Mouse (Mus musculus): ENCODE data around the gene Gm13287. TPM values are rescaled to one million over a fixed set of nuclear protein-coding genes. Genes with fewer than 3 reads are reported as not detected.
"Not testable (repeated sequence)": the region's sequence is repeated elsewhere in the genome, so short reads cannot be mapped to it uniquely, and the experiment has no call there.

The Gm13287 gene
- polyA plus RNA-seq, 1 experiment from 2014 or later, result not detected

DNA sequence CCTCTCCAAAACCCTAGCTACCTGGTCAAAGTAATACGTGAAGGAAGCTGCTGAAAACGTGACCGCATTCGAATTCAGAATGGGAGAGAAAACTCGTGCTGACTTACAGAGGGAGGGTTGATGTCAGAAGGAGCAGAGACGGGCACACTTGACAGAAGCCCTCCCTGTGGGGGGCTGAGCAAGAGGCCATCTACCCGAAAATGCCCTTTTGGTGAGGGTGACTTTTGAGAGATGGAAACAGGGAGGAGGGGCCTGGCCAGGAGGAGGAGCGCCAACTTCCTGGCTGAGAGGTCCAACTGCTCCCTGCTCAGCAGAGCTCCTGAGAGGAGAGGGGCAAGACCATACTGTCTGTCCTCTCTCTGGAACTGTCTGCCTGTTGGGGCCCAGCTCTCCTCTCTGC lies 2.2 kb downstream of the Gm13287 start, which contains the start of gene Gm13288:
Gene Gm13288, plus strand, starts transcription at position 301 of the 400 bp plus-strand sequence.
- H3K27me3 ChIP-seq; H3K9ac ChIP-seq; H3K4me1 ChIP-seq; H3K9me3 ChIP-seq (replicated peaks); H3K27ac ChIP-seq (replicated peaks); ATAC-seq (ENCODE audit: insufficient number of reproducible peaks, low FRiP score, low TSS enrichment, low read depth); H3K36me3 ChIP-seq: not testable (repeated sequence)
- Histone ChIP-seq H3K4me2 (replicated peaks) (0 out of 2 replicates have a peak within 1 kb of the TSS, but pooled peaks have one; percentile 27), H3K4me3 (replicated peaks) (peak within 1 kb of the TSS; percentile 28)
- no CpG with 5 or more reads among the region's 8 CpGs for WGBS

DNA sequence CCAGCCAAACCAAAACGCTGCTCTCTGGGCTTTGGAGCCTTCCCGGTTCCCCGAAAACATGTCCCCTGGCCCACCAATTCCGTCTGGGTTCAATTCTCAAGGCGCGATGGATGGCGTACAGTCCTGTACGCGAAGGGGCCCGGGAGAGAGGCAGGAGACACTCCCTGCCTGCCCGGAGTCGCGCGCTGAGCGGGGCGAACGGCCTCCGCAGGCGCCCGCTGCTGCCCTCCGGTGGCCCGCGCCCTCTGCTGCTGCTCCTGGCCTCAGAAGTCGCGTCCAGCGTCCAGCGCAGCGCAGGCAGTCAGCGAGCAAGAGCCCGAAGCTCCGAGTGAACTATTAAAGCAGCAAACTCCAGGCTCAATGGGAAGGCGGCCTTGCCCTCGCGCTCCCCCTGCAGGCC lies 2.7 kb downstream of the Gm13287 start:
- not testable (repeated sequence) for H3K27me3 ChIP-seq; H3K36me3 ChIP-seq; H3K9me3 ChIP-seq (replicated peaks); H3K4me1 ChIP-seq; ATAC-seq (ENCODE audit: insufficient number of reproducible peaks, low FRiP score, low TSS enrichment, low read depth); H3K9ac ChIP-seq; H3K27ac ChIP-seq (replicated peaks)
- 0 out of 2 replicates have a peak overlapping the region, but pooled peaks have one; percentile 27 for H3K4me2 ChIP-seq (replicated peaks)
- no CpG with 5 or more reads among the region's 34 CpGs for WGBS
- peak overlapping the region; percentile 28 for H3K4me3 ChIP-seq (replicated peaks)

DNA sequence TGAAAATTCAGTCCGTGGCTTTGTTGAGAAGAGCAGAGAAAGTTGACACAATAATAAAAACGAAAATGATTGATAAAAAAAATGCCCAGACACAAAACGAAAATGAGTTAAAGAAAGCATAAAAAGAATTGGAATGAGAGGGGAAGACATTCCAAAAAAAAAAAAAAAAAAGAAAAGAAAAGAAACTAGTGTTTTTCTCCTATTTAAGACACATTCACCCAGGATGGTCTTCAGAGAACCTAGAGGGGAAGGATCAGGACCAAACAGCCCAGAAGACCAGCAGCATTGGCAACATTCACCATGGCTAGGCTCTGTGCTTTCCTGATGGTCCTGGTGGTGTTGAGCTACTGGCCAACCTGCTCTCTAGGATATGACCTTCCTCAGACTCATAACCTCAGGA lies 12.9 kb downstream of the Gm13287 start, which contains the start of gene Ifna7:
Gene Ifna7, plus strand, starts transcription at position 301 of the 400 bp plus-strand sequence.
- no peak within 1 kb of the TSS for H3K4me3 ChIP-seq (replicated peaks)
- no peaks in the 10 kb centered on the region for H3K36me3 ChIP-seq
- H3K4me2 ChIP-seq (replicated peaks), result no peak within 1 kb of the TSS
- no peaks in the 10 kb centered on the region for H3K4me1 ChIP-seq
- ATAC-seq (ENCODE audit: insufficient number of reproducible peaks, low FRiP score, low TSS enrichment, low read depth), result no peak
- WGBS, result 46% methylated on average over 3 of the region's 3 CpGs
- no peak within 1 kb of the TSS for H3K9ac ChIP-seq
- H3K27ac ChIP-seq (replicated peaks), result no peak within 1 kb of the TSS
- H3K27me3 ChIP-seq, result no peaks in the 10 kb centered on the region
- H3K9me3 ChIP-seq (replicated peaks), result no peaks in the 10 kb centered on the region

DNA sequence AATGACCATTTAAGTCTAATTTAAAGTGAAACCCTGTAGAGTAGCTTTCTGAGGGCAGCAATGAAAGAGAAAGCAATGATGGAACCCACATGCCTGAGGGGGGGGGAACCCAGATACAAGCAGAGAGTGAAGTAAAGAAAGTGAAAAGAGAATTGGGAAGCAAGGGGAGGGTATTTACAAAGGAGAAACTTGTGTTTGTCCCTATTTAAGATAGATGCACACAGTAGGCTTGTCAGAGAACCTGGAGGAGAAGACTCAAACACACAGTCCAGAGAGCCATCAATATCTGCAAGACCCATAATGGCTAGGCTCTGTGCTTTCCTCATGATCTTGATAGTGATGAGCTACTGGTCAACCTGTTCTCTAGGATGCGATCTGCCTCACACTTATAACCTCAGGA lies 16.6 kb downstream of the Gm13287 start, which contains the start of gene Ifna11:
Gene Ifna11, plus strand, starts transcription at position 301 of the 400 bp plus-strand sequence.
- H3K4me1 ChIP-seq, result no peaks in the 10 kb centered on the region
- no peaks in the 10 kb centered on the region for H3K9me3 ChIP-seq (replicated peaks)
- WGBS, result 75% methylated on average over 1 of the region's 1 CpGs
- no peaks in the 10 kb centered on the region for H3K36me3 ChIP-seq
- H3K27me3 ChIP-seq, result no peaks in the 10 kb centered on the region
- H3K4me2 ChIP-seq (replicated peaks), result no peak within 1 kb of the TSS
- H3K27ac ChIP-seq (replicated peaks), result no peak within 1 kb of the TSS
- no peak within 1 kb of the TSS for H3K4me3 ChIP-seq (replicated peaks)
- no peak within 1 kb of the TSS for H3K9ac ChIP-seq
- no peak for ATAC-seq (ENCODE audit: insufficient number of reproducible peaks, low FRiP score, low TSS enrichment, low read depth)

DNA sequence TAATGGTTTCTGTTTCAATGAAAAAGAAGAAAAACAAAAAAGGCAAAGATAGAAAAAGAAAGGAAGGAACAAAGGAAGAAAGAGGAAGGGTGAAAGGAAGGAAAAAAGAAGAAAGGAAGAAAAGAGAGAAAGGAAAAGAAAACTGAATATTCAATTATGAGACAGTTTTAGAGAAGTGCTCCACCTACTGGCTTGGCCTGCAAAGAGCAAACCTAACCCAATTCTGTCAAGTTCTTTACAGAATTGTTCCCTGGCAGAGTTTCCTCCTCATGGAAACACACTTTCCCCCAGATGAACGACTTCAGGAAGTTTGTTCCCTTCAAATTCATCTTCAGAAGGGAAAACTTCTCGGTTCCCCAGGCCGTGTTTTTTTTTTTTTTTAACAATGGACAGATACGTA lies 19.9 kb downstream of the Gm13287 start:
- ATAC-seq (ENCODE audit: insufficient number of reproducible peaks, low FRiP score, low TSS enrichment, low read depth), result no peak
- Histone ChIP-seq H3K4me3 (replicated peaks) (no peak overlapping the region), H3K36me3 (no peaks in the 10 kb centered on the region), H3K4me2 (replicated peaks) (no peak overlapping the region), H3K9ac (no peak overlapping the region), H3K9me3 (replicated peaks) (no peaks in the 10 kb centered on the region), H3K27ac (replicated peaks) (no peak overlapping the region), H3K27me3 (no peaks in the 10 kb centered on the region), H3K4me1 (no peaks in the 10 kb centered on the region)
- 26% methylated on average over 4 of the region's 4 CpGs for WGBS

DNA sequence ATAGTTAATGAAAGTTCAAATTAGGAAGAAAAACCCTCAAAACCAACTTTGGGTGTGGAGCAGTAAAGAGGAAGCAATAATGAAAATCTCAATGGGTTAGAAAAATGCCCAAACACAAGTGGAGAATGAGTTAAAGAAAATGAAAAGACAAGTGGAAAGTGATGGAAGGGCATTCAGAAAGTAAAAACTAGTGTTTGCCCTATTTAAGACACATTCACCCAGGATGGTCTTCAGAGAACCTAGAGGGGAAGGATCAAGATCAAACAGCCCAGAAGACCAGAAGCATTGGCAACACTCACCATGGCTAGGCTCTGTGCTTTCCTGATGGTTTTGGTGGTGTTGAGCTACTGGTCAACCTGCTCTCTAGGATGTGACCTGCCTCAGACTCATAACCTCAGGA lies 24.1 kb downstream of the Gm13287 start, which contains the start of gene Ifna6:
Gene Ifna6, plus strand, starts transcription at position 301 of the 400 bp plus-strand sequence.
- not testable (repeated sequence) for H3K4me3 ChIP-seq (replicated peaks); H3K27ac ChIP-seq (replicated peaks); H3K9me3 ChIP-seq (replicated peaks); H3K36me3 ChIP-seq; ATAC-seq (ENCODE audit: insufficient number of reproducible peaks, low FRiP score, low TSS enrichment, low read depth); H3K4me1 ChIP-seq; H3K27me3 ChIP-seq; H3K9ac ChIP-seq; H3K4me2 ChIP-seq (replicated peaks)

DNA sequence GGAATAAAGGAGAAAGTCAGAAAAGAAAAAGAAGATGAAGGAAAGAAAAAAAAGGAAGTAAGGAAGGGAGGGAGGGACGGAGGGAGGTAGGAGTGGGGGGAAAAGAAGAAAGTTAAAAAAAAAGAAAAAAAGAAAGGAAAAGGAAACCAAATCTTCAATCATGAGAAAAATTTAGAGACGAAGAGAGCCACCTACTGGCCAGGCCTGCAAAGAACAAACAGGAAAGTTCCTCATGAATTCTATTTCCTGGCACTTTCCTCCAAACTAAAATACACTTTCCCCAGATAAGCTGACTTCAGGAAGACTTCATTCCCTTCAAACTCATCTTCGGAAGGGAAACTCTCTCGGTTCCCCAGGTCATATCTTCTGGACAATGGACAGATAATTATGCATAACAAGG lies 27.5 kb downstream of the Gm13287 start:
- Histone ChIP-seq H3K9ac (no peak overlapping the region), H3K4me3 (replicated peaks) (no peak overlapping the region), H3K27me3 (no peaks in the 10 kb centered on the region), H3K4me1 (no peaks in the 10 kb centered on the region), H3K27ac (replicated peaks) (no peak overlapping the region), H3K36me3 (no peaks in the 10 kb centered on the region), H3K9me3 (replicated peaks) (no peaks in the 10 kb centered on the region), H3K4me2 (replicated peaks) (no peak overlapping the region)
- no peak for ATAC-seq (ENCODE audit: insufficient number of reproducible peaks, low FRiP score, low TSS enrichment, low read depth)
- WGBS, result 22% methylated on average over 4 of the region's 4 CpGs

DNA sequence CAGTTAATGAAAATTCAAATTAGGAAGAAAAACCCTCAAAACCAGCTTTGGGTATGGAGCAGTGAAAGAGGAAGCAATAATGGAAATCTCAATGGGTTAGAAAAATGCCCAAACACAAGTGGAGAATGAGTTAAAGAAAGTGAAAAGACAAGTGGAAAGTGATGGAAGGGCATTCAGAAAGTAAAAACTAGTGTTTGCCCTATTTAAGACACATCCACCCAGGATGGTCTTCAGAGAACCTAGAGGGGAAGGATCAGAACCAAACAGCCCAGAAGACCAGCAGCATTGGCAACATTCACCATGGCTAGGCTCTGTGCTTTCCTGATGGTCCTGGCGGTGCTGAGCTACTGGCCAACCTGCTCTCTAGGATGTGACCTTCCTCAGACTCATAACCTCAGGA lies 32.2 kb downstream of the Gm13287 start, which contains the start of gene Ifna5:
Gene Ifna5, plus strand, starts transcription at position 301 of the 400 bp plus-strand sequence.
- not testable (repeated sequence) for H3K36me3 ChIP-seq; H3K4me3 ChIP-seq (replicated peaks); H3K9ac ChIP-seq; ATAC-seq (ENCODE audit: insufficient number of reproducible peaks, low FRiP score, low TSS enrichment, low read depth); H3K9me3 ChIP-seq (replicated peaks); H3K4me1 ChIP-seq; H3K27me3 ChIP-seq; H3K4me2 ChIP-seq (replicated peaks); H3K27ac ChIP-seq (replicated peaks)
- 81% methylated on average over 1 of the region's 1 CpGs for WGBS

DNA sequence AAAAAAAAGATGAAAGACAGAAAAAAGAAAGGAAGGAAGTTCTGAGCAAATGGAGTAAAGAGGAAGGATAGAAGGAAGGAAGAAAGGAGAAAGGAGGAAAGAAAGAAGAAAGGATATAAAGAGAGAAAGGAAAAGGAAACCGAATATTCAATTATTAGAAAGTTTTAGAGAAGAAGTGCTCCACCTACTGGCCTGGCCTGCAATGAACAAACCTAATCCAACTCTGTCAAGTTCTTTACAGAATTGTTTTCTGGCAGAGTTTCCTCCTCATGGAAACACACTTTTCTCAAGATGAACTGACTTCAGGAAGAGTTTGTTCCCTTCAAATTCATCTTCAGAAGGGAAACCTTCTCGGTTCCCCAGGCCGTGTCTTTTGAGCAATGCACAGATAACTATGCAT lies 35.8 kb downstream of the Gm13287 start:
- no peaks in the 10 kb centered on the region for H3K9me3 ChIP-seq (replicated peaks)
- H3K4me2 ChIP-seq (replicated peaks), result no peak overlapping the region
- H3K27me3 ChIP-seq, result no peaks in the 10 kb centered on the region
- WGBS, result 34% methylated on average over 3 of the region's 3 CpGs
- H3K27ac ChIP-seq (replicated peaks), result no peak overlapping the region
- no peak for ATAC-seq (ENCODE audit: insufficient number of reproducible peaks, low FRiP score, low TSS enrichment, low read depth)
- no peaks in the 10 kb centered on the region for H3K36me3 ChIP-seq
- H3K4me1 ChIP-seq, result no peaks in the 10 kb centered on the region
- H3K9ac ChIP-seq, result no peak overlapping the region
- no peak overlapping the region for H3K4me3 ChIP-seq (replicated peaks)

DNA sequence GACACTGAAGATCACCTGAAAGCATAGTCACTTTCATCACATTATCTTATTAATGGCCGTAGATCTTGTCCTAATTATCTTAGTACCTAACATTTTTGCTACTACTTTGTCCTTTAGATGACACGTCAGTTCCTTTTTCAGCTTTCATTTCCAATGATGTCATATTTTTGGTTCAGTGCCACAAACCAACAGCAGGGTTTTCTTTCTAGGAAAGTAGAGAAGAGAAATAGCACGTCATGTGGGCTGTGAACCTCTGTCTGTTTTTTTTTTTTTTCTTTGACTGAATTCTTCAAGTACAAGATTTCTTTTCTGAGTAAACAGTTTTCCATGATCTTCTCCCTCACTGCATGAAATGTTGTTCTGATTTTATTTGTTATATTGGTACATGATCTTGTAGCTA lies 37.0 kb downstream of the Gm13287 start:
- no peak overlapping the region for H3K9ac ChIP-seq
- H3K4me3 ChIP-seq (replicated peaks), result no peak overlapping the region
- WGBS, result 67% methylated on average over 3 of the region's 3 CpGs
- H3K9me3 ChIP-seq (replicated peaks), result no peaks in the 10 kb centered on the region
- no peaks in the 10 kb centered on the region for H3K4me1 ChIP-seq
- no peak overlapping the region for H3K4me2 ChIP-seq (replicated peaks)
- ATAC-seq (ENCODE audit: insufficient number of reproducible peaks, low FRiP score, low TSS enrichment, low read depth), result no peak
- H3K36me3 ChIP-seq, result no peaks in the 10 kb centered on the region
- H3K27ac ChIP-seq (replicated peaks), result no peak overlapping the region
- no peaks in the 10 kb centered on the region for H3K27me3 ChIP-seq

DNA sequence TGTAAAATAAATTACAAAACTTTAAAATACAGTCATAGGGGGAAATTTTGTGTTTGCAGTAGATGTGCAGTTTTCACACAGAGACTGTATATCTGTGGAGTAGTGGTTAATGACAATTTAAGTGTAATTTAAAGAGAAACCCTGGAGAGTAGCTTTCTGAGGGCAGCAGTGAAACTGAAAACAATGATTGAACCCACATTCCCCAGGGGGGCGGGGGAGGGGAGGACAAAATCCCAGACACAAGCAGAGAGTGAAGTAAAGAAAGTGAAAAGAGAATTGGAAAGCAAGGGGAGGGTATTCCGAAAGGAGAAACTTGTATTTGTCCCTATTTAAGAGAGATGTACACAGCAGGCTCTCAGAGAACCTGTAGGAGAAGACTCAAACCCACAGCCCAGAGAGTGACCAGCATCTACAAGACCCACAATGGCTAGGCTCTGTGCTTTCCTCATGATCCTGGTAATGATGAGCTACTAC lies 38.4 kb downstream of the Gm13287 start, which contains the start of gene Ifna4:
Gene Ifna4, plus strand, starts transcription at position 424 of the 474 bp plus-strand sequence.
- no peak within 1 kb of the TSS for H3K9ac ChIP-seq
- ATAC-seq (ENCODE audit: insufficient number of reproducible peaks, low FRiP score, low TSS enrichment, low read depth), result no peak
- 33% methylated on average over 2 of the region's 2 CpGs for WGBS
- no peak within 1 kb of the TSS for H3K27ac ChIP-seq (replicated peaks)
- H3K4me2 ChIP-seq (replicated peaks), result no peak within 1 kb of the TSS
- H3K36me3 ChIP-seq, result no peaks in the 10 kb centered on the region
- H3K27me3 ChIP-seq, result no peaks in the 10 kb centered on the region
- H3K4me1 ChIP-seq, result no peaks in the 10 kb centered on the region
- no peaks in the 10 kb centered on the region for H3K9me3 ChIP-seq (replicated peaks)
- no peak within 1 kb of the TSS for H3K4me3 ChIP-seq (replicated peaks)

DNA sequence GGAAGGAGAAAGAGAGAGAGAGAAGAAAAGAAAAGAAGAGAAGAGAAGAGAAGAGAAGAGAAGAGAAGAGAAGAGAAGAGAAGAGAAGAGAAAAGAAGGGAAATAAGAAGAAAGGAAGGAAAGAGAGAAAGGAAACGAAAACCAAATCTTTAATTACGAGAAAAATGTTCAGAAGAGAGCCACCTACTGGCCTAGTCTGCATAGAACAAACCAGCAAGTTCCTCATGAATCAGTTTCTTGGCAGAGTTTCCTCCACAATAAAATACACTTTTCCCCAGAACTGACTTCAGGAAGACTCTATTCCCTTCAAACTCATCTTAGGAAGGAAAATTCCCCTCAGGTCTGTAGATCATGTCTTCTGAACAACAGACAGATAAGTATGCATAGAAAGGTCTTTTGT lies 42.3 kb downstream of the Gm13287 start:
- no peak overlapping the region for H3K4me3 ChIP-seq (replicated peaks)
- no peak overlapping the region for H3K27ac ChIP-seq (replicated peaks)
- H3K27me3 ChIP-seq, result no peaks in the 10 kb centered on the region
- H3K9me3 ChIP-seq (replicated peaks), result no peaks in the 10 kb centered on the region
- no peaks in the 10 kb centered on the region for H3K36me3 ChIP-seq
- no peak for ATAC-seq (ENCODE audit: insufficient number of reproducible peaks, low FRiP score, low TSS enrichment, low read depth)
- 52% methylated on average over 2 of the region's 2 CpGs for WGBS
- H3K4me1 ChIP-seq, result no peaks in the 10 kb centered on the region
- no peak overlapping the region for H3K4me2 ChIP-seq (replicated peaks)
- H3K9ac ChIP-seq, result no peak overlapping the region
